Mouse (Mus musculus) leukemia stem cell, adult 10-12 weeks (primary cell): ENCODE results near the gene Rftn2. TPM values are rescaled to one million over a fixed set of nuclear protein-coding genes. Genes with fewer than 3 reads are reported as not detected.

ENCODE experiments used
- polyA plus RNA-seq: library from polyadenylated mRNA; stranded (reverse); fragments of >175 nt; gene quantifications from 2 replicates; pipeline ENCODE4 v1.2.3, GENCODE M21; 2012; ENCODE audit warnings: low replicate concordance

The Rftn2 gene
- polyA plus RNA-seq: 0.24 and 0.28 TPM in 2 replicates

GRCm38 (mm10) chr1:55226011-55226857 is at the start of gene Rftn2:
Rftn2 (minus strand) TSS chr1:55226782.

DNA sequence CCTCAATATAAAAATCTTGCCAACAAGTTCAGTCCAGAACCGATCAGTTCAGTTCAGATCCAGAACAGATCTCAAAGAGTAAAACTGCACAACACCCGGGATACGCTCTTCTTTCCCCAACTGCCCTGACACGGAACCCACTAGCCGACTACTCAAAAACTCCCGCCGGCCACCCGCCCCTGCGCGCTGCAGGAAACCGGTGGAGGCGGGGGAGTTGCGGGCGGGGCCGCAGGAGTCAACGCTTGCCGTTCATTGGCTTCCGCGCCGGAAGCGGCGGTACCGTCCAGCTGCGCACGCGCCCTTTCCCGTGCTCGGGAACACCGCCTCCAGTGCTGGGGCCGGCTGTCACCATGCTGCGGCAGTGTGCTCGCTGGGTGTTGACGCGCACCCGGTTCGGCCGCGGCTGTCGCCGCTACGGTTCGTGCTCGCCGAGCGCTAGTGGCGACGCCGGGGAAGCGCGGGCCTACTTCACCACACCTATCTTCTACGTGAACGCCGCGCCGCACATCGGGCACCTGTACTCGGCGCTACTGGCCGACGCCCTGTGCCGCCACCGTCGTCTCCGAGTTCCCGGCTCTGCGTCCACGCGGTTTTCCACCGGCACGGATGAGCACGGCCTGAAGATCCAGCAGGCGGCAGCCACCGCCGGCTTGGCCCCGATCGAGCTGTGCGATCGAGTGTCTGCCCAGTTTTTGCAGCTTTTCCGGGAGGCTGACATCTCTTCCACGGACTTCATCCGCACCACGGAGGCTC is 10.5 kb upstream of the Rftn2 start, which contains the start of gene Mars2:
Gene Mars2, plus strand, starts transcription at position 288 of the 753 bp plus-strand sequence.

GRCm38 (mm10) chr1:55130943-55131401 is 95.6 kb downstream of the Rftn2 start, which contains the start of gene Mob4:
Mob4 (plus strand) TSS chr1:55131231.

Other genes with a start within 250 kb of the Rftn2 start
- gene Sf3b1, start 199.3 kb downstream of the Rftn2 start, polyA plus RNA-seq: 9.7 and 17.3 TPM in 2 replicates
- 3.2 and 5.0 TPM in 2 replicates for gene Coq10b, start 174.0 kb downstream of the Rftn2 start, polyA plus RNA-seq
- gene Hspe1, start 138.7 kb downstream of the Rftn2 start, polyA plus RNA-seq: 94.3 and 171 TPM in 2 replicates
- gene Hspd1, start 138.5 kb downstream of the Rftn2 start, polyA plus RNA-seq: 23.9 and 59.7 TPM in 2 replicates
- 0.65 and 2.4 TPM in 2 replicates for gene Mob4, start 95.6 kb downstream of the Rftn2 start, polyA plus RNA-seq
- gene Mars2, start 10.4 kb upstream of the Rftn2 start, polyA plus RNA-seq: 5.0 and 7.0 TPM in 2 replicates
- gene Boll, start 136.7 kb upstream of the Rftn2 start, polyA plus RNA-seq: 0.81 TPM in 1 of 2 replicates, not detected in the other
- gene Plcl1, start 179.1 kb upstream of the Rftn2 start, polyA plus RNA-seq: 0.39 and 0.56 TPM in 2 replicates